In the genomic region with DNA sequence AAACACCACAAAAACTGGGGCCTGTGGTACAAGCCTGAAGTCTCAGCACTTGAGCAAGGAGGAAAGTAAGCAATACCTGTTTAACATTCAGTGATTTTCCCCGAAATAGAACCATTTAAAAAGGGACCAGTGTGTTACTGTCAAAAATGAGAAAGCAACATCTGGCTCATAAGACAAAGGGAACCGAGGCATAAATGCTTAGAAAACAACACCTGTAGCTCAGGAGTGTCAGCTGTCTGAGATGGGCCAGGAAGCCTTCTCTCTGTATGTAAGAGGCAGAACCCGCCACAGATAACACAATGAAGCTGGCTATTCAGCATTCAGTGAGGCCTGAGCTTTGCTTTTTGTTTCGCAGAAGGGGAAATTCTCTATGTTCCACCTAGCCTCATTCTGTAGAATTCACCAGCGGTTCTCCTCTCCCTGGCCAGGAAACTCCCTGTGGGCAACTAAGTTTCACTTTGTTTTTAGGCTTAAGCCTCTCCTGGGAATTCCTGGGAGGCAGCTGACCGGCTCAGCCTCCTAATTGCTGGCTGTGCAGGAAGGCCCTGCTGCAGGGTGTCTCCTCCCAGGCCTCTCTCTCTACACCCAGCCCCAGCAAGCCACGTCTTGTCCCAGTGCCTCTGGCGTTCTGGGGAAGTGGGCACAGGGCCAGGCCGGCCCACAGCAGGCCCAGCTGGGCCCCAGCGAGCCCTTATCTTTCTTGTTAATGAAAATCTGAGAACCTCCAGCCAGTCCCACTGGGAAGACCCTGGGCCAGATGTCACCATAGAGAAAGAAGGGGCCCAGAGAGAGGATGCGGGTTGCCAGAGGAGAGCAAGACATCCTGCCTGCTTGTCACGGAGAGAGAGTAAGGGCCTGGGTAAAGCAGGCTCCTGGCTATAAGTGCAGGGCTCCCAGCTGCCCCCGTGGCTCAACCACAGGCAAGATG, we compare ENCODE assay signal across 8 mouse cellular contexts. TPM values are rescaled to one million over a fixed set of nuclear protein-coding genes. Genes with fewer than 3 reads are reported as not detected.
DNase-seq lines count a peak whose midpoint lies in the region; ATAC-seq lines count a peak whose summit lies in the region.

No protein-coding gene starts in this region.

- H3K27ac ChIP-seq in intestine, embryonic 14.5 days (ENCODE audit: low read depth), result peak overlapping the region; percentile 86
- peak overlapping the region; percentile 38 for H3K27ac ChIP-seq in liver, embryonic 12.5 days
- peak overlapping the region; percentile 31; the same call in 1 of the 2 replicates for H3K27ac ChIP-seq in neural tube, embryonic 11.5 days (ENCODE audit: low read depth, low read length)

- no peaks in the 10 kb centered on the region for H3K9me3 ChIP-seq in intestine, embryonic 14.5 days (ENCODE audit: control insufficient read depth, low read length)
- H3K9me3 ChIP-seq in liver, embryonic 12.5 days (replicated peaks), result no peaks in the 10 kb centered on the region
- H3K9me3 ChIP-seq in neural tube, embryonic 11.5 days (ENCODE audit: control insufficient read depth, low read length), result no peaks in the 10 kb centered on the region

- H3K9ac ChIP-seq in intestine, embryonic 14.5 days (ENCODE audit: low read length), result peak overlapping the region; percentile 14; the same call in 1 of the 2 replicates
- H3K9ac ChIP-seq in liver, embryonic 12.5 days, result no peak overlapping the region
- peak overlapping the region; percentile 45 for H3K9ac ChIP-seq in neural tube, embryonic 11.5 days (ENCODE audit: low read length)

- WGBS in intestine, embryonic 14.5 days, result 30% methylated on average over 13 of the region's 13 CpGs
- WGBS in liver, embryonic 12.5 days (ENCODE audit: insufficient replicate concordance), result 36% methylated on average over 13 of the region's 13 CpGs
- WGBS in neural tube, embryonic 11.5 days, result 37% methylated on average over 13 of the region's 13 CpGs

- no peak overlapping the region; the same call in 1 of the 2 replicates for H3K4me2 ChIP-seq in intestine, embryonic 14.5 days (ENCODE audit: low read length)
- no peak overlapping the region for H3K4me2 ChIP-seq in liver, embryonic 12.5 days
- no peak overlapping the region for H3K4me2 ChIP-seq in neural tube, embryonic 11.5 days (ENCODE audit: low read depth)

- peak; percentile 46 for ATAC-seq in common myeloid progenitor, adult 5-6 weeks (replicated peaks; ENCODE audit: low read depth, poor library complexity, severe bottlenecking)
- ATAC-seq in intestine, embryonic 14.5 days (replicated peaks; ENCODE audit: low FRiP score, low TSS enrichment, low read depth), result no peak
- ATAC-seq in liver, embryonic 12.5 days, result no peak
- ATAC-seq in neural tube, embryonic 11.5 days (ENCODE audit: insufficient read depth, low FRiP score, low TSS enrichment), result no peak

- peak; percentile 70 for DNase-seq in layer of hippocampus, adult 11-12 months (ENCODE audit: low spot score)
- DNase-seq in layer of hippocampus, postnatal 14 days (ENCODE audit: low spot score in 2 of 2), result no peak
- peak; percentile 73 to 86 for DNase-seq in gastrocnemius, postnatal 4 days (ENCODE audit: low spot score in 2 of 2)
- DNase-seq in intestine, embryonic 14.5 days (ENCODE audit: low spot score), result peak; percentile 72
- DNase-seq in neural tube, embryonic 11.5 days (ENCODE audit: low spot score), result peak; percentile 52
- DNase-seq in urinary bladder, adult 18-20 months (ENCODE audit: low spot score in 2 of 2), result peak; percentile 84 to 88

- H3K36me3 ChIP-seq in intestine, embryonic 14.5 days (ENCODE audit: control insufficient read depth, insufficient read depth, low read length), result 0 out of 2 replicates have a peak, but pooled peaks cover 3% of the 10 kb centered on the region
- H3K36me3 ChIP-seq in liver, embryonic 12.5 days, result no peaks in the 10 kb centered on the region
- no peaks in the 10 kb centered on the region for H3K36me3 ChIP-seq in neural tube, embryonic 11.5 days (ENCODE audit: control insufficient read depth, insufficient read depth, low read length)

- peaks cover 31% of the 10 kb centered on the region for H3K4me1 ChIP-seq in intestine, embryonic 14.5 days (replicated peaks; ENCODE audit: control insufficient read depth, insufficient read depth, low read length)
- H3K4me1 ChIP-seq in liver, embryonic 12.5 days, result peaks cover 30% of the 10 kb centered on the region
- peaks cover 23% of the 10 kb centered on the region for H3K4me1 ChIP-seq in neural tube, embryonic 11.5 days (ENCODE audit: control insufficient read depth, insufficient read depth, low read length)

- H3K27me3 ChIP-seq in intestine, embryonic 14.5 days (replicated peaks; ENCODE audit: control insufficient read depth, insufficient read depth, low read length), result no peaks in the 10 kb centered on the region
- peaks cover 38% of the 10 kb centered on the region for H3K27me3 ChIP-seq in liver, embryonic 12.5 days (replicated peaks)
- H3K27me3 ChIP-seq in neural tube, embryonic 11.5 days (ENCODE audit: control insufficient read depth, insufficient read depth, low read length), result no peaks in the 10 kb centered on the region

- H3K4me3 ChIP-seq in intestine, embryonic 14.5 days (ENCODE audit: low read depth, low read length), result no peak overlapping the region
- H3K4me3 ChIP-seq in liver, embryonic 12.5 days, result no peak overlapping the region
- no peak overlapping the region for H3K4me3 ChIP-seq in neural tube, embryonic 11.5 days (ENCODE audit: low read depth, low read length)

RNA-seq across cellular contexts. Expression of a gene that starts 2.3 kb away (rescaled TPM):
- 100 to 1,000 TPM; 219 to 230 TPM for total RNA-seq in layer of hippocampus, postnatal 14 days (2021)
- 9.4 and 13.5 TPM in 2 replicates for total RNA-seq in common myeloid progenitor, adult 5-6 weeks (2017)
- total RNA-seq in gastrocnemius, postnatal 4 days (2021), result 10 to 100 TPM; 27.8 to 31.6 TPM
- 33.7 and 42.8 TPM in 2 replicates for polyA plus RNA-seq in intestine, embryonic 14.5 days (2014; fragmentation: Nextera tagmentation; extraction: Ambion mirVana)
- 4.9 and 6.0 TPM in 2 replicates for polyA plus RNA-seq in liver, embryonic 12.5 days (2016; fragmentation: Nextera tagmentation; extraction: Ambion mirVana)
- polyA plus RNA-seq in neural tube, embryonic 11.5 days (2014; fragmentation: Nextera tagmentation; extraction: Ambion mirVana), result 98.1 and 108 TPM in 2 replicates

RNA-seq across cellular contexts. Expression of a gene that starts 2.9 kb away (rescaled TPM):
- total RNA-seq in layer of hippocampus, postnatal 14 days (2021), result 10 to 100 TPM; 12.2 to 15.0 TPM
- 18.4 and 22.3 TPM in 2 replicates for total RNA-seq in common myeloid progenitor, adult 5-6 weeks (2017)
- total RNA-seq in gastrocnemius, postnatal 4 days (2021), result 10 to 100 TPM; 49.1 to 53.1 TPM
- 106 and 112 TPM in 2 replicates for polyA plus RNA-seq in intestine, embryonic 14.5 days (2014; fragmentation: Nextera tagmentation; extraction: Ambion mirVana)
- polyA plus RNA-seq in liver, embryonic 12.5 days (2016; fragmentation: Nextera tagmentation; extraction: Ambion mirVana), result 31.7 and 34.8 TPM in 2 replicates
- polyA plus RNA-seq in neural tube, embryonic 11.5 days (2014; fragmentation: Nextera tagmentation; extraction: Ambion mirVana), result 59.3 and 61.0 TPM in 2 replicates

Comparison
In these comparisons a context has a peak if more than half of its experiments do, and no peak if none do; other contexts are left out.
1. DNase-seq: peak in layer of hippocampus, adult 11-12 months (single experiment), gastrocnemius, postnatal 4 days (2 of 2), intestine, embryonic 14.5 days (single experiment), neural tube, embryonic 11.5 days (single experiment) and urinary bladder, adult 18-20 months (2 of 2); none in layer of hippocampus, postnatal 14 days (0 of 2).
2. H3K27ac ChIP-seq: peak in every context shown above with its lines; median percentile 86 in intestine, embryonic 14.5 days; 38 in liver, embryonic 12.5 days; 31 in neural tube, embryonic 11.5 days.
3. RNA of a gene that starts 2.3 kb away (total RNA-seq): 219 to 230 TPM in layer of hippocampus, postnatal 14 days; 27.8 to 31.6 TPM in gastrocnemius, postnatal 4 days and 9.4 to 13.5 TPM in common myeloid progenitor, adult 5-6 weeks; every median in the first group is over 4 times any median in the second.